Mouse (Mus musculus) monocyte, adult 2 months (primary cell): ENCODE measurements at regions not wholly inside any gene's neighbourhood (a gene's known extent, or its start where the extent isn't known, plus 50 kb on each side); places are given as distances from the start of the nearest gene placed in this dataset.

Experiments
- DNase-seq, 2 experiments: peaks; one replicate each; pipeline ENCODE4 v3.0.0; 2022; ENCODE audit warnings: low spot score in 2 of 2, low read depth in 1 of 2

DNA sequence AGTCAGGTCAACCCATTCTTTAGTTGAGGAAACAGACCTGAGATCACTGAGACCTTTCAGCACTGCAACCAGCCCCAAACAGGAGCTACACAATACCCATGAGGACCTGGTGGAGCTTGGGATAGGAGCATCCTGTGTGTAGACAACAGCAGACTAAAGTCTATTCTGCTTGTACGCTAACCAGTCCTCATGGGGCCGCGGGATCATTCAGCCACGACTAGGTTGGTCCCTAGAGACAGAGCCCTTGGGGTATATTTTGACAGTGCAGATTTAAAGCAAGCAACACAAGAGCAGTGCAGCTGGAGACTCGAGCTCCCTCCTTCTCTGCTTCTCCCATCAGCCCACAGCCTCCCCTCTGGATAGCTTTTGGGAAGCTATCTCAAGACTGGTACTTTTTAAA lies 51.7 kb upstream of the Ankrd34c start:
- no peak for DNase-seq

DNA sequence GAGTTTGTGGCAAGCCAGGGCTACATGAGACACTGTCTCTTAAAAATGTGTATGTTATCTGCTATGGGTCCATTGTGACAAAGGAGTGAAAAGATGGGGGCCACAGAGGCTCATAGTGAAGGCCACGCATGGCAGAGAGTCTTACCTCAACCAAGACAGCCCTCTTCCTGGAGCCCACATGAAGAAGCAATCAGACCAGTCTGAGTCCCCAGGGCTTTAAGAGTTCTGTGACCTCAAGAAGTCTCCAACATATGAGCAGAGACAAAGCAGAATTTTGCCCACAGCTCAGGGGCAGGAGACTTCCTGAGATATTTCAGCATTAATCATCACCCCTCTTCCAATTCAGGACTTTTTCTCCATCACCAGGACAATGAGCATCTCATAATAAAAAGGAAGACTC lies 50.4 kb upstream of the Ankrd34c start:
- no peak for DNase-seq
